Mouse (Mus musculus): ENCODE measurements around the gene Necap1.

Gene Necap1

DNA sequence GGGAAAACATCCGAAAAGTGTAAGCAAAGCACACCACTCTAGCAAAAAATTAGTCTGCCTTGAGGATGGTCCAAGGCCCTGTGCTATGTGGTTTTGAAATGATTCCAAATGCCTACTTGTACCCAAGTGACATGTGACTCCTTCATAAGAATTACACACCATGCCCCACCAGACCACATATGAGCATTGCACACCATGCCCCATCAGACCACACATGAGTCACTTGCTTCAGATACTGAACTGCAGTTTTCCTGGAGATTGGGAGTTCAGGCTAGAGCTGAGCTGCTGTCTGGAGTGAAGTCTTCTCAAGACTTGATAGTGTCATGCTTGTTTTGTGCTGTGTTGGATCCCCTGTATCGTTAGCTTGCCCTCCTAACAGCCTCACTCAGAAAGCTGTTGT, 15.3 kb downstream of the Necap1 start:
- DNase-seq = no peak

DNA sequence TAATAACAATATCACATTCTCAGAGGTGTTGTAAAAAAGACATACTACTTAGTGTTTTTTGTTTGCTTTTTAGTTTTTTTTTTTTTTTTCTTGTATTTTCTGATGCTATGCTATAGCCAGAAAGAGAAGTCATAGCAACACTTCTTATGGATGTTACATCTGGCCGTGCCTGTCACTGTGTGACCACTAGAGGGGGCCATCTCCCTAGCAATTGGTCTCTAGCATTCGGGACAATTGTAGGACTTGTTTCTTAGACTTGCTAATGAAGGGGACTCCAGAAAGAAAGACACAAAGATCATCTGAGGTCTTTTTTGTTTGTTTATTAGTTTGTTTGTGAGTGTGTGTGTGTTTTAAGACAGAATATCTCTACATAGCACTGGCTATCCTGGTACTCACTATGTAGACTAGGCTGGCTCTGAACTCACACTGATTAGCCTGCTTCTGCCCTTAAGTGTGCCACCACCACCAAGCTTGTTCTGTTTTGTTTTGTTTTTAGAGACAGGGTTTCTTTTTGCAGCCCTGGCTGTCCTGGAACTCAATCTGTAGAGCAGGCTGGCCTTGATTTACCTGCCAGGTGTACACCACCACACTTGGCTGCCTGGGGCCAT, 18.3 kb downstream of the Necap1 start:
- peak; percentile 40 for DNase-seq

DNA sequence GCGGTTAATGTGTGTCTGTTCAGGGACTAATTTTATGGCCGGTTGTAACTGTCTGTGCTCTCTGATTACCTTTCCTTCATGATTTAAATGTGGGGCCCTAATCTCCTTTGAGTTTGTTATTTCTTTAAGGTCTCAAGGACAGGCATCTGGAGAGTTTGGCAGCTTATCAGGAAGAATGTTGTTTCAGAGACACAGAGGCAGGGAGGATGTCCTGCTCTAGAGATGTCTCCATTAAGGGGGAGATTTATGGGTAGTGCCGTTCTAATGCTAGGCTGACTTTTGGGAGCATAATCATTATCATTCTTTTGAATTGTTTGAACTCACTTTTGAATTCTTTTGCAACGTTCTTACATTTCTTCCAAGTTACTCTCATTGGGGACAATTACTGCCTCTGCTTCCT, 45.6 kb downstream of the Necap1 start:
- DNase-seq = no peak

DNA sequence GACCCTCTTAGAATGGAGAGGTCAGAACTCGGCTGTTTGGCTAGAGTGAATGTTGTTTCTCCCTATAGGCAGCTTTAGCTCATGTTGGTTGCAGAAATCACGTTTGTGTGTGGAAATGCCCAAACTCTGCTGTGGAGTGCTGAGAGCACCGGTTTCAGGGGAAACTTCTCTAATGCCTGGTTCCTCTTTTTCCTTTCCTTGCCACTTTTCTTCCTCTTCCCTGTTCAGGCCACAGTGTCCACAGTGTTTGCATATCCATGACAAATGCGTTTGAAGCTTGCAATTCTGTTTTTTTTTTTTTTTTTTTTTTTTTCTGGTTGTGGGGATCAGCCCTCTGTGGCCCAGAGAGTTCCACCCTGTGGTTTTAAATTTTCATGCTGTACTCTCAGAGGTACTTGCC, 47.2 kb downstream of the Necap1 start, which contains the start of gene Clec4a1:
Gene Clec4a1, plus strand, starts transcription at position 398 of the 400 bp plus-strand sequence.
- no peak for DNase-seq

DNA sequence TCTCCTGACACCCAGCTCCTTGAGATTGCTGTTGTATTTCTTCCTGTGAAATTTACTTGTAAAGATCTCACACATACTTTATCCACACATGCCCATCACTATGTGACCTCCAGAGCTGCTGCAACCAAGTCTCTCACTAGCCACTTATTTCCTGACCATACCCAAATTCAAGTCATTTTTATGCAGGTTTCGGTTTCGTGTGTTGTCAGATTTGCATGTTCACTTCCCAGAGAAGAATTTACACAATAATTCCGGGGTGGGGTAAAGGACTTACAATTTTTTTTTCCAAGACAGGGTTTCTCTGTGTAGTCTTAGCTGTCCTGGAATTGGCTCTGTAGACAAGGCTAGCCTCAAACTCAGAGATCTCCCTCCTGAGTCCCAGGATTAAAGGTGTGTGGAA, 60.6 kb downstream of the Necap1 start:
- DNase-seq = no peak

All from right cerebral cortex, postnatal 25 days (tissue).